Comparison of ENCODE assay signal across 8 mouse cellular contexts in the genomic region with DNA sequence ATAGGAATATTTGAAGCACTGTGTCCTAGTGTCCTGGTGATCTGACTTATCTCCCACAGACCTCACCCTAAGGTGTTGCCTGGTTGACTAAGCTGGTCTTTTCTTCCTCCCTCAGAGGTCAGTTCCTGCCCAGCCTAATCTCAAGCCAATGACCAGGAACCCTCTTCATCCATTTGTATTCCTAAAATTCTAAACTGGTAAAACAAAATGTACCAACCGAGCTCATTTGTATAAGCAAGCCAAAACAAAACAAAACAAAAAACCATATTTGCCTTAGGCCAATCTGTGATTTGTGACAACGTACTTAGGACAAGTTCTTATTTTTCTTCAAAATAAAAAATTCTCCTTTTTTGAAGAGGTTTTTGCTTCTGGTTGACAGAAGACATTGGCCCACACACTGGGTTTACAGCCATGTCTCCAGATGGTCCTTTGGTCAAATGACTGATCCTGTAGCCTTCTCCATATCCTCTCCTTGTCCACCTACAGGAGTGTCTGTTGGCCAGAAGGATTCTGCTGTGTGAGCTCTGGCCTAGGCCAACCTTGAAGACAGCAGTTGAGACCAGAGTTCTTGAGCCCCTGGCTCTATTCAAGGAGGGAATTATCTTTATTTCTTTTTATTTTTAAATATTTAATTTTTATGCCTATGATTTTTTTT. TPM values are rescaled to one million over a fixed set of nuclear protein-coding genes. Genes with fewer than 3 reads are reported as not detected.
DNase-seq lines count a peak whose midpoint lies in the region; ATAC-seq and TF ChIP-seq lines count a peak whose summit lies in the region.

No protein-coding gene starts in this region.

- TF ChIP-seq POLR2A in bone marrow, adult 2 months (IDR thresholded peaks at IDR 0.05; ENCODE audit: borderline replicate concordance, control insufficient read depth, low read depth, low read length) = no peak

- no peak for ATAC-seq in heart, embryonic 14.5 days (ENCODE audit: insufficient number of reproducible peaks, insufficient read depth, low FRiP score, low read depth)
- no peak for ATAC-seq in forebrain, postnatal 0 days
- peak; percentile 12 for ATAC-seq in megakaryocyte-erythroid progenitor cell, adult 5-6 weeks (replicated peaks; ENCODE audit: low FRiP score, low TSS enrichment, poor library complexity, severe bottlenecking)

- peaks cover 4% of the 10 kb centered on the region; the same call in 1 of the 2 replicates for H3K36me3 ChIP-seq in heart, embryonic 14.5 days (ENCODE audit: control insufficient read depth, insufficient read depth, low read length)
- no peaks in the 10 kb centered on the region for H3K36me3 ChIP-seq in forebrain, postnatal 0 days (ENCODE audit: insufficient read depth)

- no peak for TF ChIP-seq CTCF in bone marrow, adult 2 months (IDR thresholded peaks at IDR 0.05; ENCODE audit: control insufficient read depth, insufficient read depth, low read length)
- TF ChIP-seq CTCF in forebrain, postnatal 0 days (IDR thresholded peaks at IDR 0.05; ENCODE audit: low read depth) = no peak

- H3K27ac ChIP-seq in heart, embryonic 14.5 days (replicated peaks in 1 of 2; ENCODE audit: control insufficient read depth in 1 of 2, insufficient read depth in 1 of 2, low read depth in 2 of 2, low read length in 2 of 2) = peak overlapping the region; percentile 85 to 99
- peak overlapping the region; percentile 48; the same call in 1 of the 2 replicates for H3K27ac ChIP-seq in bone marrow, adult 2 months (ENCODE audit: control insufficient read depth, insufficient read depth, low read depth, low read length, poor library complexity)
- H3K27ac ChIP-seq in forebrain, postnatal 0 days (ENCODE audit: low read depth, low read length) = no peak overlapping the region; the same call in 1 of the 2 replicates

- peak overlapping the region; percentile 100; the same call in 1 of the 2 replicates for H3K9ac ChIP-seq in heart, embryonic 14.5 days (ENCODE audit: low read length)
- H3K9ac ChIP-seq in forebrain, postnatal 0 days = peak overlapping the region; percentile 99; the same call in 1 of the 2 replicates

- DNase-seq in heart, adult 18-20 months = no peak
- DNase-seq in forebrain, postnatal 0 days = no peak
- no peak for DNase-seq in Muller cell, postnatal 12 days (ENCODE audit: inconsistent ontology term)
- DNase-seq in layer of hippocampus, adult 8-10 months (ENCODE audit: low spot score in 2 of 2) = no peak
- DNase-seq in adrenal gland, postnatal 10 days = no peak

- peaks cover 14 to 56% of the 10 kb centered on the region in 2 experiments for H3K4me1 ChIP-seq in heart, embryonic 14.5 days (ENCODE audit: control insufficient read depth in 2 of 2, insufficient read depth in 2 of 2, low read length in 2 of 2)
- H3K4me1 ChIP-seq in bone marrow, adult 2 months (ENCODE audit: control insufficient read depth, insufficient read depth, low read length) = peaks cover 1% of the 10 kb centered on the region; the same call in 1 of the 2 replicates
- peaks cover 25% of the 10 kb centered on the region for H3K4me1 ChIP-seq in forebrain, postnatal 0 days (ENCODE audit: insufficient read depth)

- WGBS in heart, embryonic 14.5 days = 84% methylated on average over 2 of the region's 2 CpGs
- 69% methylated on average over 2 of the region's 2 CpGs for WGBS in bone marrow, adult 2 months
- 78% methylated on average over 2 of the region's 2 CpGs for WGBS in forebrain, postnatal 0 days

- H3K27me3 ChIP-seq in heart, embryonic 14.5 days (ENCODE audit: control insufficient read depth, insufficient read depth, low read length) = no peaks in the 10 kb centered on the region
- no peaks in the 10 kb centered on the region for H3K27me3 ChIP-seq in forebrain, postnatal 0 days (ENCODE audit: insufficient read depth, low read length)

- H3K4me2 ChIP-seq in heart, embryonic 14.5 days (ENCODE audit: low read length) = peak overlapping the region; percentile 69
- peak overlapping the region; percentile 52 for H3K4me2 ChIP-seq in forebrain, postnatal 0 days (ENCODE audit: low read depth)

- H3K4me3 ChIP-seq in heart, embryonic 14.5 days (ENCODE audit: control insufficient read depth in 1 of 2, insufficient read depth in 1 of 2, low read depth in 1 of 2, low read length in 2 of 2) = peak overlapping the region in 1 of 2 experiments; percentile 99; a peak in 2 of 4 replicates
- H3K4me3 ChIP-seq in bone marrow, adult 2 months (replicated peaks; ENCODE audit: control insufficient read depth, low read depth, low read length) = no peak overlapping the region
- H3K4me3 ChIP-seq in forebrain, postnatal 0 days (ENCODE audit: low read depth, low read length) = peak overlapping the region; percentile 100

- H3K9me3 ChIP-seq in heart, embryonic 14.5 days (ENCODE audit: control insufficient read depth, low read length) = no peaks in the 10 kb centered on the region
- H3K9me3 ChIP-seq in forebrain, postnatal 0 days (ENCODE audit: low read length) = no peaks in the 10 kb centered on the region

RNA-seq across cellular contexts. Expression of gene Itm2b, which starts 0.8 kb away (rescaled TPM):
- 843 and 883 TPM in 2 replicates for polyA plus RNA-seq in heart, embryonic 14.5 days (2014; fragmentation: Nextera tagmentation; extraction: Ambion mirVana)
- 100 to 1,000 TPM; 736 to 802 TPM for total RNA-seq in heart, adult 18-20 months (2021)
- polyA plus RNA-seq in bone marrow, adult 2 months (2011; ENCODE audit: insufficient read depth, insufficient read length, low replicate concordance, missing spikeins) = 138 and 235 TPM in 2 replicates
- 317 and 332 TPM in 2 replicates for total RNA-seq in forebrain, postnatal 0 days (2014; rRNA removed)
- polyA plus RNA-seq in forebrain, postnatal 0 days (2015; fragmentation: Nextera tagmentation; extraction: Ambion mirVana) = 802 and 892 TPM in 2 replicates
- total RNA-seq in megakaryocyte-erythroid progenitor cell, adult 5-6 weeks (2014; fragmentation: Nextera tagmentation) = 241 and 252 TPM in 2 replicates
- total RNA-seq in megakaryocyte-erythroid progenitor cell, adult 5-6 weeks (2017) = 431 and 507 TPM in 2 replicates
- 1,000 to 10,000 TPM in 2 of 4 experiments, 100 to 1,000 TPM in 2; 897 to 1,139 (median 988) TPM for total RNA-seq in layer of hippocampus, adult 8-10 months (2022)
- total RNA-seq in adrenal gland, postnatal 10 days (2021) = 100 to 1,000 TPM; 788 to 894 TPM
